Mouse (Mus musculus) cerebellum, adult 2 months (tissue): ENCODE data around the gene Atg5. TPM values are rescaled to one million over a fixed set of nuclear protein-coding genes. Genes with fewer than 3 reads are reported as not detected.

ENCODE experiments used
- DNase-seq, 2 experiments: peaks; one replicate each; pipeline ENCODE4 v3.0.0; 2021
- H3K27ac ChIP-seq: fragments of 200-500 bp; 2 replicates; pipeline ENCODE4 v1.5.1; 2012; ENCODE audit warnings: low read length, control low read depth, inconsistent platforms; ENCODE audit not compliant: insufficient read depth
- H3K27me3 ChIP-seq: fragments of 200-500 bp; 2 replicates; pipeline ENCODE4 v1.6.1; 2012; ENCODE audit warnings: inconsistent platforms, mild to moderate bottlenecking, low read length, moderate library complexity; ENCODE audit not compliant: control insufficient read depth, insufficient read depth
- H3K4me1 ChIP-seq: fragments of 200-500 bp; 2 replicates; pipeline ENCODE4 v1.6.1; 2011; ENCODE audit warnings: low read length; ENCODE audit not compliant: control insufficient read depth, insufficient read depth
- H3K4me3 ChIP-seq: fragments of 200-500 bp; replicated peaks from 2 replicates; pipeline ENCODE3; 2011; ENCODE audit warnings: mild to moderate bottlenecking, low read depth, low read length, control low read depth; ENCODE audit not compliant: insufficient read depth
- CTCF ChIP-seq: fragments of 200-500 bp; IDR thresholded peaks from 2 replicates; pipeline ENCODE4 v1.5.1; 2011; ENCODE audit warnings: low read depth, mild to moderate bottlenecking, control low read depth, low read length, moderate library complexity, borderline replicate concordance; ENCODE audit not compliant: insufficient read depth
- POLR2A ChIP-seq: fragments of 200-500 bp; IDR thresholded peaks from 2 replicates; pipeline ENCODE4 v1.6.1; 2011; ENCODE audit warnings: low read length, control low read depth, borderline replicate concordance; ENCODE audit not compliant: insufficient read depth
- WGBS: fragments of 180-500 bp; shearing (Covaris S2); methylation state at CpG from one replicate; pipeline ENCODE4 v1.1.7; 2018; 5-methylcytosine and 5-hydroxymethylcytosine counted together
- polyA plus RNA-seq: library from polyadenylated mRNA; depleted of rRNA; stranded (reverse); fragments of >200 nt; gene quantifications from 2 replicates; pipeline ENCODE4 v1.2.3, GENCODE M21; 2012; rRNA removed

The Atg5 gene
- polyA plus RNA-seq, 1 experiment = 21.2 TPM

DNA sequence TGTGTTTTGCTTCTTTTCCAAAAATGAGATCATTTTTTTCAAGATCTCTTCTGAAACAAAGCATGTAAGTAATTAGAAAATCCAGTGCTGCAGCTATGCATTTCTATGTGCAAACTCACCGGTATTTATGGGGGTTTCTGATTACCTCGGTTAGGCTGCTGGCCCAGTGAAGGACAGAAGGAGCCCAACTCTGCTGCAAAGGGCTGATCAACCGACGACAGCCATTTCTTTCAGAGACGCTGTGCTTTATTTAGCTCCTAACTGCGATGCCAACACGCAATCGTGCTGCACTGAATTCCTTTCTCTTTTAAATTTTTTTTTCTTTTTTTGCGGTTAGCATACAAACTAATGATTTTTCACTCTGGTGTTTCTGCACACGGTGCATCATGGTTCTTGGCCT lies 133.4 kb downstream of the Atg5 start:
- no peak for DNase-seq
- H3K27me3 ChIP-seq = no peaks in the 10 kb centered on the region
- H3K4me3 ChIP-seq = no peak overlapping the region
- TF ChIP-seq CTCF (no peak), POLR2A (no peak)
- H3K4me1 ChIP-seq = no peaks in the 10 kb centered on the region
- no peak overlapping the region for H3K27ac ChIP-seq
- 82% methylated on average over 10 of the region's 10 CpGs for WGBS

DNA sequence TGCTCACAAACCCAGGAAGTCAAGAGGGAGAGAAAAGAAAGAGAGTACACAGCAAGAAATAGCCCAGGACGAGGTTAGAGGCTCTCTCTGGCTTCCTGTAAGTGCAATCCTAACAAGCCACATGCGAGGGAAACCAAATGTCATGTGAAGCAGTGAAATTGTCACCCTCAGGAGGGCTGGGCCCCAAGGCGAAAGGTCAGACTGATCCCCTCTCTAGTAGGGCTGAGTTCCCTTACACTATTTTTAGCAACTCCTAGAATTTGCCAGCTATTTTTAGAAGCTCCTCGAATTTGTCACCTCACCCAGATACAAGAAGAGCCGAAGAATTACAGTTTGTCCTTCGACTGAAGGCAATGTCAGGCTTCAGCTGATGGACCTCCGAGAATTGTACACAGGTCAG lies 135.3 kb downstream of the Atg5 start:
- no peaks in the 10 kb centered on the region for H3K27me3 ChIP-seq
- no peak for DNase-seq
- H3K4me1 ChIP-seq = no peaks in the 10 kb centered on the region
- TF ChIP-seq POLR2A (no peak), CTCF (no peak)
- H3K27ac ChIP-seq = no peak overlapping the region
- no peak overlapping the region for H3K4me3 ChIP-seq
- WGBS = 84% methylated on average over 7 of the region's 7 CpGs

DNA sequence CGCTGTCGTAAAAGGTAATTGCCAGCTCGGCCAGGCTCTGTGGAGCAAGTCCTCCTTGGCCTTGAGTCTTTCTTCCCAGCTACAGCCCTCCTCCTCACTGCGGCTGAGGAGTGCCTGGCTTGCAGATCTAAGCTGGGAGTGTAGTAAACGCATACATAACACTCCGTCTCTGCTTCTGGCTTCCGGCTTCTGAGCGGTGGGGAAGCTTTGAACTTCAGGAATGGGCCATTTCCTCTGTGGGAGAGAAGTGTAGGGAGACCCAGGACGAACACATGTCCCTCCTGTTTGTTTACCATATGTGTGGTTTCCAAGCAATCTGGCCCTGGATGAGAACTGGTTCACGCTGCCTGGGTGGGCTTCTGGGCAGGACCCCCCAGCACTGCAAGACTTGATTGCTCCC lies 140.9 kb downstream of the Atg5 start:
- H3K27ac ChIP-seq = no peak overlapping the region
- TF ChIP-seq POLR2A = no peak
- no peak for TF ChIP-seq CTCF
- H3K27me3 ChIP-seq = no peaks in the 10 kb centered on the region
- no peak overlapping the region for H3K4me3 ChIP-seq
- WGBS = 73% methylated on average over 10 of the region's 10 CpGs
- no peak for DNase-seq
- no peaks in the 10 kb centered on the region; the same call in 1 of the 2 replicates for H3K4me1 ChIP-seq

DNA sequence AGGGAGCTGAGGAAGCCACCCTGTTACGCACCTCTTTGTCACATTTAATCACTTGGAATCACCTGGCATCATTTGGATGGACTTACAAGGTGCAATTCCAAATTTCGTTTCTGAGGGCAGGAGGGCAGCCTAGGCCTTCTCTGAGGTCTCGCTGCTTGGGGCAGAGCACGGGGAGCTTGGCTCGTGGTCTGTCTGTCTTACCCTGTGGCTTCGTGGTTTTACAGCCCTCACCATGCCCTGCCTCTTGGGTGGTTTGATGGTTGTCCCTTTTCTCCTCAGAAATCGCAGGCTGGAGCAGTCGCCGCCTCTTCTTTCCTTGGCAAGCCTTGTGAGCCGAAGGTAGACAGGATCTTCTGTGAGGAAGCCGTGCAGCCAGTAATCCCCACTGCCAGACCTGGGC lies 141.8 kb downstream of the Atg5 start:
- H3K4me3 ChIP-seq = no peak overlapping the region
- H3K27ac ChIP-seq = no peak overlapping the region
- H3K27me3 ChIP-seq = no peaks in the 10 kb centered on the region
- WGBS = 71% methylated on average over 11 of the region's 11 CpGs
- no peak for TF ChIP-seq POLR2A
- TF ChIP-seq CTCF = no peak
- no peaks in the 10 kb centered on the region; the same call in 1 of the 2 replicates for H3K4me1 ChIP-seq
- DNase-seq = no peak

Other genes with a start within 250 kb of the Atg5 start
- gene Crybg1, start 119.5 kb upstream of the Atg5 start, polyA plus RNA-seq = 0.18 and 0.25 TPM in 2 replicates